Mouse (Mus musculus) midbrain, embryonic 11.5 days (tissue): ENCODE results near the gene Hcn3. TPM values are rescaled to one million over a fixed set of nuclear protein-coding genes. Genes with fewer than 3 reads are reported as not detected.

Source experiments
- ATAC-seq: fragments of 200-750 bp; cut with Nextera tagmentation; 2 replicates; pipeline ENCODE4 v1.8.0; 2017; ENCODE audit warnings: moderate TSS enrichment, moderate library complexity; ENCODE audit not compliant: low FRiP score
- DNase-seq: peaks from one replicate; pipeline ENCODE4 v3.0.0; 2015; ENCODE audit warnings: low spot score; ENCODE audit errors: missing footprints
- H3K27ac ChIP-seq: fragments of 300-500 bp; sonication (generic); 2 replicates; pipeline ENCODE4 v1.5.1; 2014; ENCODE audit warnings: low read depth, low read length
- H3K27me3 ChIP-seq: fragments of 300-500 bp; sonication (generic); 2 replicates; pipeline ENCODE4 v1.6.1; 2014; ENCODE audit warnings: mild to moderate bottlenecking, low read length, moderate library complexity, mixed read lengths; ENCODE audit not compliant: control insufficient read depth, insufficient read depth
- H3K36me3 ChIP-seq: fragments of 300-500 bp; sonication (generic); 2 replicates; pipeline ENCODE4 v1.6.1; 2014; ENCODE audit warnings: mild to moderate bottlenecking, low read length, moderate library complexity, mixed read lengths; ENCODE audit not compliant: control insufficient read depth, insufficient read depth
- H3K4me1 ChIP-seq: fragments of 300-500 bp; sonication (generic); 2 replicates; pipeline ENCODE4 v1.6.1; 2014; ENCODE audit warnings: low read length; ENCODE audit not compliant: control insufficient read depth, insufficient read depth
- H3K4me2 ChIP-seq: fragments of 300-500 bp; sonication (generic); 2 replicates; pipeline ENCODE4 v1.6.1; 2014; ENCODE audit warnings: mild to moderate bottlenecking, moderate library complexity
- H3K4me3 ChIP-seq: fragments of 300-500 bp; sonication (generic); 2 replicates; pipeline ENCODE4 v1.5.1; 2014; ENCODE audit warnings: low read depth, low read length
- H3K9ac ChIP-seq: fragments of 300-500 bp; sonication (generic); 2 replicates; pipeline ENCODE4 v1.6.1; 2014; ENCODE audit warnings: low read length
- H3K9me3 ChIP-seq: fragments of 300-500 bp; sonication (generic); 2 replicates; pipeline ENCODE4 v1.6.1; 2016; ENCODE audit warnings: low read length; ENCODE audit not compliant: control insufficient read depth
- WGBS: fragments of 180-500 bp; shearing (Covaris S2); extraction: QIAGEN DNeasy Blood & Tissue Kit; methylation state at CpG from one replicate; pipeline ENCODE4 v1.1.7; 2014; 5-methylcytosine and 5-hydroxymethylcytosine counted together
- polyA plus RNA-seq: library from polyadenylated mRNA; unstranded; fragments of >200 nt; fragmentation: Nextera tagmentation; extraction: Ambion mirVana; gene quantifications from 2 replicates; pipeline ENCODE4 v1.2.1, GENCODE M21; 2014

The Hcn3 gene
- polyA plus RNA-seq, 1 experiment from 2014 or later = 4.5 TPM

GRCm38 (mm10) chr3:89100811-89101210 is 59.2 kb downstream of the Hcn3 start, which contains the start of gene Gm43738:
Gene Gm43738, minus strand, starts transcription at chr3:89101099.
- peak within 1 kb of the TSS; percentile 87 for H3K4me3 ChIP-seq
- H3K27me3 ChIP-seq = no peaks in the 10 kb centered on the region
- H3K4me2 ChIP-seq = peak within 1 kb of the TSS; percentile 89
- H3K9me3 ChIP-seq = no peaks in the 10 kb centered on the region
- DNase-seq = no peak
- peaks cover 18% of the 10 kb centered on the region for H3K4me1 ChIP-seq
- WGBS = 53% methylated on average over 7 of the region's 7 CpGs
- no peak for ATAC-seq
- peak within 1 kb of the TSS; percentile 48 for H3K27ac ChIP-seq
- peak within 1 kb of the TSS; percentile 81 for H3K9ac ChIP-seq
- H3K36me3 ChIP-seq = peaks cover 7% of the 10 kb centered on the region; the same call in 1 of the 2 replicates

Other genes starting within 250 kb of the Hcn3 start
- gene Msto1, start 246.2 kb downstream of the Hcn3 start, polyA plus RNA-seq = 50.6 and 50.9 TPM in 2 replicates
- 12.7 and 14.5 TPM in 2 replicates for gene Ash1l, start 209.6 kb downstream of the Hcn3 start, polyA plus RNA-seq
- 148 and 157 TPM in 2 replicates for gene Dap3, start 209.0 kb downstream of the Hcn3 start, polyA plus RNA-seq
- 25.2 and 28.0 TPM in 2 replicates for gene Rusc1, start 66.9 kb downstream of the Hcn3 start, polyA plus RNA-seq
- gene Gm43738, start 59.1 kb downstream of the Hcn3 start, polyA plus RNA-seq = not detected in 2 replicates
- 342 TPM in 2 replicates for gene Fdps, start 58.2 kb downstream of the Hcn3 start, polyA plus RNA-seq
- 1.7 and 2.2 TPM in 2 replicates for gene Pklr, start 24.1 kb downstream of the Hcn3 start, polyA plus RNA-seq
- gene Clk2, start 4.6 kb upstream of the Hcn3 start, polyA plus RNA-seq = 24.1 and 29.5 TPM in 2 replicates
- gene Scamp3, start 17.3 kb upstream of the Hcn3 start, polyA plus RNA-seq = 74.4 and 77.2 TPM in 2 replicates
- 16.5 and 20.2 TPM in 2 replicates for gene Fam189b, start 22.9 kb upstream of the Hcn3 start, polyA plus RNA-seq
- gene Gba, start 42.7 kb upstream of the Hcn3 start, polyA plus RNA-seq = 41.4 and 45.9 TPM in 2 replicates
- gene Thbs3, start 55.0 kb upstream of the Hcn3 start, polyA plus RNA-seq = 50.7 and 55.8 TPM in 2 replicates
- gene Mtx1, start 66.9 kb upstream of the Hcn3 start, polyA plus RNA-seq = 174 and 179 TPM in 2 replicates
- 2.7 and 4.4 TPM in 2 replicates for gene Muc1, start 68.9 kb upstream of the Hcn3 start, polyA plus RNA-seq
- gene Krtcap2, start 85.8 kb upstream of the Hcn3 start, polyA plus RNA-seq = 261 and 270 TPM in 2 replicates
- 7.1 and 8.5 TPM in 2 replicates for gene Trim46, start 86.1 kb upstream of the Hcn3 start, polyA plus RNA-seq
- 83.0 and 87.2 TPM in 2 replicates for gene Dpm3, start 99.2 kb upstream of the Hcn3 start, polyA plus RNA-seq
- 33.0 and 34.7 TPM in 2 replicates for gene Slc50a1, start 110.4 kb upstream of the Hcn3 start, polyA plus RNA-seq
- gene Efna1, start 120.9 kb upstream of the Hcn3 start, polyA plus RNA-seq = 12.2 and 12.5 TPM in 2 replicates
- gene Efna3, start 162.8 kb upstream of the Hcn3 start, polyA plus RNA-seq = 4.6 and 6.4 TPM in 2 replicates
- 15.3 and 17.5 TPM in 2 replicates for gene Efna4, start 177.8 kb upstream of the Hcn3 start, polyA plus RNA-seq
- gene Adam15, start 189.8 kb upstream of the Hcn3 start, polyA plus RNA-seq = 17.0 and 18.7 TPM in 2 replicates
- 0.33 TPM in 1 of 2 replicates, not detected in the other for gene Dcst2, start 201.8 kb upstream of the Hcn3 start, polyA plus RNA-seq
- gene Dcst1, start 205.1 kb upstream of the Hcn3 start, polyA plus RNA-seq = 0.23 and 0.40 TPM in 2 replicates
- 0.27 and 0.32 TPM in 2 replicates for gene Zbtb7b, start 234.6 kb upstream of the Hcn3 start, polyA plus RNA-seq
- gene Lenep, start 242.6 kb upstream of the Hcn3 start, polyA plus RNA-seq = 0.52 TPM in 1 of 2 replicates, not detected in the other